Mouse (Mus musculus): ENCODE measurements at regions not wholly inside any gene's neighbourhood (a gene's known extent, or its start where the extent isn't known, plus 50 kb on each side); places are given as distances from the start of the nearest gene placed in this dataset.

DNA sequence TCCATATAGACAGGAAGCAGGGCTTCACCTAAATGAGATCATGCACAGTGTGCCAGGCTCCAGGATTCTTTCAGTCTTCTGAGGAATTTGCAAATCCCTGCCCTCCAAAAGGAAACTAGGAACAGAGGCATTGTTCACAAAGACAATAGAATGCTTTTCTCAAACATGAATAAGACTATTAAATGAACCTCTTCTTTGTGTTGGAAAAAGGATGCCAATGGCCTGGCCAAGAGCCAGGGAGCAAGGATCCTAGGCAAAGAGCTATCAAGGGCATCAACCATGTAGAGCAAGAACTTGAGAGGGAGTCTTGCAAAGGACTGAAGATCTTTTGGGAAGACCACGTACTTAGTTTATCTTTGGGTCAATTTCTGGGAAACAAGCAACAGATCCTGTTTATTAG is 415.4 kb downstream of the Mtx2 start:
- DNase-seq (ENCODE audit: low read depth): no peak

DNA sequence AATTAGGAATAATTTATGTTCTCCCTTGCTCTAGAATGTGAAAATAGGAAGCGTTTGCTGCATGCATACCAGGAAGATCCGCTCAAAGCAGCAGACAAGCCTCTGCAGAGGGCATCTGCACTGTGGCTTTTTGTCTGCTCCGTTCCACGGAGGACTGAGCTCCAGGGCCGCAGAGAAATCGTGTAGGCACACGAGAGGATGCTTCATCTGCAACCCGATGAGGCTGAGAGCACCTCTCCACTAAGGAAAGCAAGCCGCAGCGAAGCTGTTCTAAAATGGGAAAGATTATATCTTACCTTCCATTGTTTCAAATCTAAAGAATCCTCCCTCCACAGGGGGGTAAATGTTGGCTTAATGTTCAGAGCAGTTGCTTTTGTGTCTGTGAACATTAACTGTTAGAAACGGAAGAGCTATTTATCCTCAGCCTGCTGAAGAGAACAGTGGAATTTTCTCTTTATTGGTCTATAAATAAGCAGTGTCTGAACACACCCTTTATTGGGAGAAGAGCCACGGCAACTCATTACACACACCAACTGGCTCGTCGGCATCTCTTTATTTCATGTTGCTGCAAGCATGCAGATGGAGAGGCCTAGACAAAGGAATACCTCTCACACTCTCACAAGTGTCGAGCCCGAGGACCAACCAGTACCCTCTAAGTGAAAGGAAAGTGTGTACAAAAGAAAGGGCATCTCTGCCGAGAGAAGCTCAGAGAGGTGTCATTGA is 414.6 kb upstream of the Hnrnpa3 start:
- no peak for DNase-seq (ENCODE audit: low read depth)

DNA sequence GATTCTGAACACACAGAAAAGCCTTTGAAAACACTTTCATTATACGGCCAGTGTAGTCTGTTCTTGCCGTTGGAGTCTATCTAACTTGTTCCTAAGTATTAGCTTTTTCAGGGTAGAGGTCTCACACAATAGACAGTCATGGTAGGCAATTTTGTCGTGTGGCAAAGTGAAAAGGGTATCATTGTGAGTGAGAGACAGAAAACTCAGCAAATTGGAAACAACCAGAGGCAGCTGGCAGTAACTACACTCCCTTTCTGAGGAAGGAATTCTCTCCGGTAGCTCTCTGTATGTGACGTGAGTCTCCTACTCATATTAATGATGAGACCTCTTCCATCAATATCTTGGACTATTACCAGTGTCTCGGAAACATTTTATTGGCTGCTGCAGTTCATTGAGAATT is 413.8 kb upstream of the Hnrnpa3 start:
- no peak for DNase-seq (ENCODE audit: low read depth)

DNA sequence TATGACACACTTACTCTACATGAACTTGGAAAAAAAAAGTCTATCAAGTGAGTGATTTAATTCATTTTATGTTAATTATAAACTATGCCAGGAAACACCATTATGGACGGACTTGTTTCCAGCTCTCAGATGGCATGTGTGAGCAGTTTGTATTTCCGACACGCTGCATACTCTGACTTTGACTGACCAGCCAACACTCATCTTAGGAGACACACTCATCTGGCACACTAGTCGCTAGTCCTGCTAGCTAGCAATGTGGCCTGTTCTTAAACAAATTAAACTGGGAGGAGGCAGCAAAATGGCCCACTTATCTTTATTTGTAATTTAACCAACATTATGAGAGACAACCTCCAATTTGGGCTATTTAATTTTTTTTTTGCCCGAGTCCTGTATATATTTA is 413.4 kb upstream of the Hnrnpa3 start:
- DNase-seq (ENCODE audit: low read depth): no peak

DNA sequence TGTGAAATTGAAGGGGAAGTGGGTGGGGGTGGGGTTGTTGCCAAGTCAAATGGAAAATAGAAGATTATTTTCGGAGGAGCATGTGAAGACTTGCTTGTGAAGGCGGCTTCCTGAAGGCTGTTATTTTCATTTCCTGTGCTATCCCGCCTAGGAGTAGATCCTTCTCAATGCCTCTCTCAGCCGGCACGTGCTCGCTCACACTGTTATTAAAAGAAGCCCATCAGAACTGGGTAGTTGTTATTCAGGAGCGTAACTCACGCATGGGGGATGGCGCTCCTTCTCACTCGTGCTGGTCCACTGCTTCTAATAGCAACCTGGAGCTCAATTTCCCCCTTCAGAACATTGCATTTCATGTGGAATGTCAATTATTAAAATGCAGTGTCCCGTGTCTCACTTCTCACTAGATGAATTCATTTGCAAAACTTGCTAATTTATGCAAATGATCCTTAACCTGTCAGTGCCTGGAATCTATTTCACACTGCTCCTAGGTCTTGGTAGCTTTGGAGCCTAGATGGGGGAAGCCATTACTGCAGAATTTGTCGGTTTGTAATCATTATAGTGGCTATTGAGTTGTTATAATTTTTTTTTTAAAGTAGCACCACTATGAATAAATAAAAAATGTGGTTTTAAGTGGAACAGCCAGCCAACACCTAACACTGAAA is 412.8 kb upstream of the Hnrnpa3 start:
- no peak for DNase-seq (ENCODE audit: low read depth)

DNA sequence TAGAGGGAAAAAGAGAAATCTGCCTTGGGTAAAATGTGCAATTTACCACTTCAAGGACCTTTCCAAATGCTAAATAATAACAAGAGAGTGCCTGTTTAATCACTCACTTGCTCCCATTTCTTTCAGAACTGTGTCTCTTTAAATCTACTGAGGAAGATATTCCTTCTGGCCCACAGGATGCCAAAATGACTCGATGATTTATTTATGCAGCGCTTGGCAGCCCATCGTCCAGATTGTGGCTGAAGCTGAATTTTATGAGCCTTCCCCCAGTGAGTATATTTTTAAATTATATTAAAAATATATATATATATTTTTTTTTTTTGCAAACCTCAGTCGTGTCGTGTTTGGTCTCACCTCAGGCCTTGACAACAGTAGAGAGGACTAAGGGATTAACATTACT is 410.8 kb upstream of the Hnrnpa3 start:
- DNase-seq (ENCODE audit: low read depth): no peak

DNA sequence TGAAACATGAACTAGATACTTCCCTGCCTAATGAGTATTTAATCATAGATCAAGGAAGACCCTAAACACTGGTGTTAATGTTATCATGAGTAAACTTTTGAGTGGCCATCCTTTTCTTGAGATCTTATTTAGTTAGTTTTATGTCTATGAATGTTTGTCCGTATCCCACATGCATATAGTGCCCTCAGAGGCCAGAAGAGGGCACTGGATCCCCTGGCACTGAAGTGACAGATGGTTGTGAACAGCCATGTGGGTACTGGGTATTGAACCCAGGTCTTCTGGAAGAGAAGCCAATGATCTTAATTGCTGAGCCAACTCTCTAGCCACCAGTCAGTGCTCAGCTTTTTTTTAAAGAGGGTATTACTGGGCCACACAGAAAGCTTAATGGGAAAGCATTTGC is 408.6 kb upstream of the Hnrnpa3 start:
- no peak for DNase-seq (ENCODE audit: low read depth)

DNA sequence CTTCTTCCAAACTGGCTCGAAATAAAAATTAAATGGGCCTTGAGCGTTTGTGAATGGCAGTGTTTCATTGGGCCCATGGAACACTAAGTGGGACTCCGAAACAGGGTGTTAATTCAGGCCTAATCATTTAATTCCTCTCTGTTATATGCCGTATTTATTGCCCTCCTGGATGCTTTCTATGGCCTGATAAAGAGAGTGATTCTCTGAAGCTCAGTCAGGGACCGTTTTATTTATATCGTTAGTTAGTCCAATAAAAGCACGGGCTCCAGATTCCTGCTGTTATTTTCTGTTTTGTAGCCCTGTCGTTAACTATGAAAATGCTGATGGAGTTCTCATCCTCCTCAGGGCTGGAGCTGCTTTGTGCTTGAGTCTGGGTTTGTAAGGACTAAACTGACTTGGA is 406.2 kb upstream of the Hnrnpa3 start:
- no peak for DNase-seq (ENCODE audit: low read depth)

DNA sequence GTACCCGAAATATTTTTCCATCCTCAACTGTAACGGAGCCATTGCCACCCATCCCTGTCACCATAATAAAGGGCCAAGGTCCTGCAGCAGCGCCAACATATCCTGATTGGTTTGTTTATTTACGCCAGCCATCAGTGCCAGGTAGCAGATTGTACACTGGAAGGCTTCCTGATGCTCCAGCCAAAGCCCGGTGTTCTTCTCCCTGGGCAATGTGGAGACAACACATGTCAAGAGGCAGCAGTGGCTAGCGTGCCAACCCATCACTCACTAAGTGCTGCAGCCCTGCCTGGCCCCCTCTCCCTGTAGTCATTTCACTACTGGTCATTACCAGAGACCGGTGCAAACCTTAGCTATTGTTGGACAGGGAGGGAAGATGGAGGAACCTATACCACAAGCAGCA is 393.8 kb upstream of the Hnrnpa3 start:
- DNase-seq (ENCODE audit: low read depth): no peak

DNA sequence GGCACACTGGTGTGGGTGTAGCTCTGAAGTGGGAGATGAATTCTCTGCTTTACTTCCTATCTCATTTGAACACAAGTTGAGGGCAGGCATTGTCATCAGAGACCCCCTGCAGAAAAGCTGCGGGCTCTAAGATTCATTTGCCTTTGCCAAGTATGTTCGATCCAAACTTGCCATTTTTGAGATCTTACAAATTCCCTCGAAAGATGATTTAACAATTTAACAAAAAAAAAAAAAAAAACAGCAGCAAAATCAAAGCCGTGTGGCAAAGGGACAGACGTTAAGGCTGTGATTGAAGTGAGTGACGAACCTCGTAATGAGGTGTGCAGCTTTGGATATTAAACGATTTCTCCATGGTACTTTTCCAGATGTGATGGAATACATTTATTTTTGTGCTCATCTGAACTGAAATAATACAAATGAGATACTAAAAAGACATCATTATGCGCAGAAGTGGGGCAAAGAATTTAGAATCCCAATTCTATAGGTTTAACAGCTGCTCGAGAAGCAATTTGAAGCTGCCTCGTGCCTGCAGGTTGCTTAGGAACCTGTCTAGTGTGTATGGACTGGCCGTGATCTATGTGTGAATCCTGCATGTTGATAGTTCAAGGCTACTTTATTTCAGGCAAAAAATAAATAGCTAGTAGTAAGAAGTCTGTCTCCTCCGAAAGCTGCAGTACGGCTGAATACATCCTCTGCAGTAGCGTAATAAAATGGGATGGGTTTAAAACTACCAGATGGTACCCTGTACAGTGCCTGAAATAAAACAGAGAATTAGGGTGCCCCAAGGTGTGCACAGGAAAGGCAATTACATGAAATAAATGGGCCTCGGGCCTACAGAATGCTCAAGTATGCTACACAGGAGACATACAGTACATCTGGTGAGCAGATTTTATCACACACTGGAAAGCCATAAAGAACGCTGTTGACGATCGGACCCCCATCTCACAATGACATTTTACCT is 393.0 kb upstream of the Hnrnpa3 start:
- DNase-seq (ENCODE audit: low read depth): no peak

DNA sequence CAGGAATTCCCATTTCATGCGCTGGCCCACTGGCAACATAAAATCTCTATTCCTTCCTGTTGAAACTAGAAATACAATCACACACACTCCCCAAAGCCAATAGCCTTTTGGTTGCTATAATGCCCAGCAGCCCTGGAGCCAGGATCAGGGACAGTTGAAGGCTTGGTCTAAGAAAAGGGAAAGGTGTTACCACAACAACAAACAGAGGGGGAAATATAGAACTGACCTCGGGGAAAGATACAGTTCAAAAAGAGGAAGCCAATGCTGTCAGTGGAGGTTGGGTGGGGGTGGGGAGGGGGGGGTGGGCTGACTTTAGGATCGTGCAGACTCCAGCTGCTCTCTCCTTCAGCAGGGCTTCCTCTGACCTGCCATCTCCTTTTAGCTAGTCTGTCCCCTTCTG is 391.1 kb upstream of the Hnrnpa3 start:
- no peak for DNase-seq (ENCODE audit: low read depth)

DNA sequence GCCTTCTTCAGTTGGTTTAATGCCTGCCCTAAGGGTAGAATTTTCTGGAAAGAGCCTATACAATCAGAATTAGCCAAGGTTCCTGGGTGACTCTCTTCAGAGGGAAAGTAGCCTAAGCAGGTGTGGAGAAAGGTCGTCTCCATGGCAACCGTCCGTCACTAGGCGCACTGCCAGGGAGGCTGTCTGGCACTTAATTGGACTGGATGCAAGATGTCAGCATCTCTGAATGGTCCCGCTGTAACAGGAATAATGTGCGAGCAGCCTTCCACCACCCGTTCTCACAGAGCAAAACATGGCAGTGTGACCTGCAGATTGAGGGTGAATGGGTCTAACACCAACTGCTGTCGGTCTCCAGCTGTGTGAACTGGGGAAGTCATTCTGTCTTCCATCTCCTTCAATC is 389.6 kb upstream of the Hnrnpa3 start:
- no peak for DNase-seq (ENCODE audit: low read depth)

DNA sequence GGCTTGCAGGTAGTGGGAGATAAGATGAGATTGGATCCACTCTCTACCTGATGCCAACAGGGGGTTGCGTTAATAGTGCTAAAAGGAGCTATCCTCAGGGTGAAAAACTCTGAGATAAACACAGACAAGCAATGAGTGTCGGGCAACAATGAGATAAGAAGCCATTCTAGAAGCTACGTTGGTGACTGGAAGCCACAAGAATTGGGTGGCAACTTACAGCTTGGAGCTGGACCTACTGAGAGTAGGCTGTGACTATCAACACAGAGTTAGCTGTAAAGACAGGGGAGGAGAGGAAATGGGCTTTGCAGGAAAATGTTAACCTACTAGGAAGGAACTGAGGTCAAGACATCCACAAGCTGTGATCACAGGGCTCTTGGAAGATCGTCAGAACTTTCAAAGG is 388.9 kb upstream of the Hnrnpa3 start:
- no peak for DNase-seq (ENCODE audit: low read depth)

DNA sequence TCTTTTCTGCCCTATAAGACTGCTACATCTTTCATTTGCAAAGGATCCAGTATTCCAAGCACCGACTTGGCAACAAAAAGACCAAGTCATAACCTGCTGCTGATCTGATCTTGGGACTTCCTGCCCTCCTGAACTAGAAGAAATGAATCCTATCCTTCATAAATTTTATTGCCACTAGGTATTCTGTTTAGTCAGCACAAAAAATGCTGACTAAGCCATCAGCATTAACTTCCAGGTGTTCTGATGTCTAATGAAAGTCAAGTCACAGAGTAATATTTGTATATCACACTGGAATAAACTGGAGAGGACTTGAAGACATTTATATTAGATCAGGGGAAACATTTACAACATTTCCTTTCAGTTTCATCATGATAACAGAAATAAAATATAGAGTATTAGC is 371.2 kb upstream of the Hnrnpa3 start:
- no peak for DNase-seq (ENCODE audit: low read depth)

DNA sequence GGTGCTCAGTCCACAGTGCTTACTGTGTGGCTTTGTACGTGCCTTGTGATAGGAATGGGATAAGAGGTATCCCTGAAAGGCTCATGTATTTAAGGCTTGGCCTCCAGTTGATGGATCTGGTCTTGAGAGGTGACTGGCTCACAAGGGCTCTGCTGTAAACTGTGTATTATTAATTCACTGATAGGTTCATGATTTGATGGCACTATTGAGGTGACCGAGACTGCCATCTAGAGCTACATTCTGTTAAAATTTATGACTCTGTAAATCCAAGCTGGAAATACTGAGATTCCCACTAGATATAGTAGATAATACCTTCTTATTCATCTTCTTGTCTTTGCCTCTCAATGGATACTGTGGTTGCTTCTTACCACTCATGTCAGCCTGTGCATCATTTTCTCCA is 367.4 kb upstream of the Hnrnpa3 start:
- no peak for DNase-seq (ENCODE audit: low read depth)

DNA sequence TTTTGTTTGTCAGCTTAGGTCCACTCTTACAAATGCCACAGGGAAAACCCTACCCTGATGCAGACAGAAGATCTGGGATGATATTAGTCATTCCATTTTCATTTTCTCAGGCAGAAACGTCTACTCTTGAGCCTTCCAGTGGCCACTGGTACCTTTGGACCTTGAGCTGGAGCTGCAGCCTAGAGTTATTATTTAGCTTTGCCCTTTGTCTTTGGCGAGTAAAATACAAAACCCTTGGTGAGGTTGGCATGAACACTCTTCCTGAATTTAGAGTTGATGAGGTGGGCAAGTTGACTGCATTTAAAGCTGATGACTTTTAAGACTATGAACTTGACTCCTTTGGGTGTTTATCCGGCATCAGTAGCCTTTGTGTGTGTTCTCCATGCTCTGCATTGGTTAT is 352.2 kb upstream of the Hnrnpa3 start:
- no peak for DNase-seq (ENCODE audit: low read depth)

DNA sequence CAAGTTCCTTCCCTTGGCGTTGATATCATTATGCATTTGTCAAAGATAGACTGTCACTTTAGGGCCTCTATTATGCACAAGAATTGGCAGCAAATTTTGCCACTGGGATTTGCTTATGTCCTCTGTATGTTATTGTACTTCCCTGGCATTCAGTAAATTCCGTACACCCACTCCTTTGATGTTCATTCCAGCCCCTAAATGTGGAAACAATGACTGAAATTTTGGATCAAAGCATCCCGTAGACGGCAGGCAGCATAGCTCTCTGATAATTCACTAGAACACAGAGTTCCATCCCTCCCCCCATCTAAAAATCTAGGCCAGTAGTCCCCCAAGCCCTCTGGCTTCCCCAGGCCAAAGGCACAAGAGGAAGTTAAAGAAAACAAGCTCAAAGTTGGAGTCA is 347.9 kb upstream of the Hnrnpa3 start:
- DNase-seq (ENCODE audit: low read depth): no peak

DNA sequence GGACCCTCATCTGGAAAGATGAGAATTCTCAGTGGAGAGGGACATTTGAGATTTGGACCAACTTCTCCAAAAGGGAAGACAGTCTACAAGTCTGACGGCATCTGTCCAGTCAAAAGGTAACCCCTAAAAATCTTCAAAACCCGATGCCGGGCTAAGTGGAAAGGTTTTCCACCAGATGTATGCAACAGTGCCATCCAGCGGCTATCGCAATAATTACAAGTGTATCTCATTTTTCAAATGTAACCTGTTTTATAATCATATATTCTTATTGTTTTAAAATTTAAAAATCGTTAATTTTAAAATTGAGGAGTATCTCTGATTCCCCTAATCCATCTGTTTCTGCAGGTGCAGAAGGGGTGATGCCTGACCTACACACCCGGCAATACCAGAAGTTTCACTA is 346.8 kb upstream of the Hnrnpa3 start:
- peak; percentile 45 for DNase-seq (ENCODE audit: low read depth)

DNA sequence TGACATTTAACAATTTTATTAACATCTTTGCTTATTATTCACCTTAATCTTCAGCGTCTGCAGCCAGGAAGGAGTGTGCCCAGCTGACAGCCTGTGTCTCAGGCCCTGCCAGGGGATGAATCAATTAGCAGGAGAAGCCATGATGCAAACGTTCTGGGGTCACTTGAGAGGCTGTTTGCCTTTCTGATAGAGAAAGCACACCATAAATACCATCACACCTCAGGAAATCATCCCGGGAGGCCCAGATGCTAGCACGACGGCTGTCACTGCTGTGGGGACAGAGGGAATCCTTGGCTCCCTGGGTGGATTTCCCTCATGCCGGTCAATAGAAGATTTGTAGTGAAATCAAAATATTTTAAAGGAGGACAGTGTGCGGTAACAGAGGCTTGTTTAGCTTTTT is 343.7 kb upstream of the Hnrnpa3 start:
- DNase-seq (ENCODE audit: low read depth): no peak

DNA sequence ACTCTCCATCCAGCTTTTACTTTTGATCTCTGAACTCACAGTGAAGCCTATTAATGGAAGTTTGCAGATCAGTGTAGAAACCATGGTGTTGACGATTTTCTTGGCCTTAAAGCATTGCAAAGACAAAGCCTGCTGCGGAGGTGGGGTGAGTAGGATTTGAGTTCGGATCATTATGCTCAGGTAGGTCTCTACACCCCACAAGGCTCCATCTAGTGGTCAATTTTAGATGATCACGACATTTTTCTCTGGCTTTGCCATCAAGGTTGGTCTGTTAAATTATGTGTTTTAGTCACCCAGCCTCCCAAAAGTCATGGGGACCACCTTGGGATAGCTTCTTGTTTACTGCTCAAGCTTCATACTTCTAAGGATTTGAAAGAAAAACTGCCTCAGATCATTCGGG is 340.9 kb upstream of the Hnrnpa3 start:
- peak; percentile 14 for DNase-seq (ENCODE audit: low read depth)

DNA sequence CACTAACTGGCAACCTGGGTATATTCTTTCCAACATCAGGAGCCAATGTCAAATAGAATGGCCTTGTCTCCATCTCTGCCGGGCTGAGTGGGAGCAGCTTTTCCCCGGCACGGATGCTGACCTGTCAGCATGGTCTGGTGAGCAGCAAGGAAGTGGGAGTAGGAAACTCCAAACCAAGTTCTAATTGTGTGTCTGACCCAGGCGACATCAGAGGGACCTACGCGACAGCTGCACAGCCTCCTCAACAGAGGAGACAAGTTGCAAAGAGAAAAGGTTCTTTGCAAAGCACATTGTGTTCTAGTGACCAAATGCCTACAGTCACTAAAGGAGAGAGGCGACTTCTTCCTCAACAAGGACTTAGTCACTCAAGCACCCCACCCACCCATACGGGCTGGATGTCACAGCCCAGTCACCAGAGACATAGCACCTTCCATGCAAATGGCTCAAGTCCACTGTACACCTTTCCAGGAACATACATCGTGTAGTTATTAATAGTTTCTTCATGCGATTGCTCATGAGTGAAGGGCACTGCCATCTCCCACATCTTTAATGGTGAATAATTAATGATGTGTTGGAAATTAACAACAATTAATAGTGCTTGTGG is 334.8 kb upstream of the Hnrnpa3 start:
- DNase-seq (ENCODE audit: low read depth): no peak

DNA sequence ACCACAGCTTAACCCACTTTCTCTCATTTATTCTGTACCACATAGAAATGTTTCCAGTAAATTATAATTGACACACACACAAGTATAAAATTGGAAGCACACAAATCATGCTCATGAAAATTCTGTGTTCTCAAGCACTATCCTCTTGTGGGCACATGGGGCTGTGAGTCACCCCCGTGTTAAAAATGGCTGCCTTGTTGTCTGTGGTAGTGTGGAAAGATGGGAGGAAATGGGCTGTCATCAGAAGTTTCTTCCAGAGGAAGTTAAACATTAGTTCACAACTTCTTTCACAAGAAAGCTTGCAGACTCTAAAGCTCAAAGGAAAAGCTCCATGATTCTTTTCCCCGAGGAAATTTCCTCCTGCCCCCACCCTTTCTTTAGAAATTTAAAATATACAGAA is 329.5 kb upstream of the Hnrnpa3 start:
- no peak for DNase-seq (ENCODE audit: low read depth)

DNA sequence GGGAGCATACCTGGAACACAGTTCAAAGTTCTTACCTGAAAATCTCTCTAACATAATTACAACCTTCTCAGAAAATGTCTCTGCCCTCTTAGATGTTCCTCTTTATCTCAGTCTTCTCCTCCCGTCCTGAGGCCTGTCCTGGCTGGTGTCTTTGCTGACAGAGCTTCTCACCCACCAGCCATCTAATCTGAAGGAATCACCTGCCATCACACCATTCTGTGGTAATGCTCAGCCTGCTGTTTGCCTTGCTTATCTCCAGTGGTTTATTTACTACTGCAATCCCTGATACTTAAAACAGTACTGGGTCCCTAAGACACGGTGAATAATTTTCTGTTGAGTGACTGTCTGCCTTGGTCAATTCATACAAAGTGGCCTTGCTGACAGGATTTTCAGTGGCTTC is 317.8 kb upstream of the Hnrnpa3 start:
- no peak for DNase-seq (ENCODE audit: low read depth)

Data from induced T-regulatory cell, adult 2 months (primary cell).